Mouse (Mus musculus): Measurements from ENCODE around the gene Itga6. TPM values are rescaled to one million over a fixed set of nuclear protein-coding genes. Genes with fewer than 3 reads are reported as not detected.
A peak's percentile ranks its signal among the peaks of the same experiment; 100 is the strongest.

The Itga6 gene
- polyA plus RNA-seq, 1 experiment from 2014 or later: 22.3 TPM

- H3K27ac ChIP-seq (ENCODE audit: low read depth, low read length): no peak overlapping the region
- WGBS: 38% methylated on average over 5 of the region's 5 CpGs
Observed at GRCm38 (mm10) chr2:71779266-71779888, 34.0 kb downstream of the Itga6 start.

GRCm38 (mm10) chr2:71780016-71780415 lies 34.6 kb downstream of the Itga6 start:
- WGBS: 70% methylated on average over 6 of the region's 6 CpGs
- no peaks in the 10 kb centered on the region for H3K4me1 ChIP-seq (replicated peaks; ENCODE audit: control insufficient read depth, insufficient read depth, low read length)
- no peak overlapping the region for H3K4me2 ChIP-seq
- no peak overlapping the region for H3K4me3 ChIP-seq (ENCODE audit: low read depth, low read length)
- H3K9ac ChIP-seq (ENCODE audit: low read depth, low read length): no peak overlapping the region
- H3K27ac ChIP-seq (ENCODE audit: low read depth, low read length): no peak overlapping the region
- no peaks in the 10 kb centered on the region for H3K27me3 ChIP-seq (replicated peaks; ENCODE audit: control insufficient read depth, insufficient read depth, low read length)
- H3K9me3 ChIP-seq (ENCODE audit: control insufficient read depth, low read length): no peaks in the 10 kb centered on the region
- ATAC-seq (replicated peaks; ENCODE audit: low FRiP score) (no peak), DNase-seq (ENCODE audit: low spot score) (no peak)
- H3K36me3 ChIP-seq (ENCODE audit: control insufficient read depth, insufficient read depth, low read length): no peaks in the 10 kb centered on the region

More at GRCm38 (mm10) chr2:71779266-71779888, 34.0 kb downstream of the Itga6 start:
- Histone ChIP-seq H3K4me1 (replicated peaks; ENCODE audit: control insufficient read depth, insufficient read depth, low read length) (no peaks in the 10 kb centered on the region), H3K27me3 (replicated peaks; ENCODE audit: control insufficient read depth, insufficient read depth, low read length) (no peaks in the 10 kb centered on the region), H3K36me3 (ENCODE audit: control insufficient read depth, insufficient read depth, low read length) (no peaks in the 10 kb centered on the region), H3K4me2 (no peak overlapping the region), H3K4me3 (ENCODE audit: low read depth, low read length) (no peak overlapping the region), H3K9ac (ENCODE audit: low read depth, low read length) (no peak overlapping the region), H3K9me3 (ENCODE audit: control insufficient read depth, low read length) (no peaks in the 10 kb centered on the region)
- ATAC-seq (replicated peaks; ENCODE audit: low FRiP score) (0 out of 2 replicates have a peak, but pooled peaks have one; percentile 10), DNase-seq (ENCODE audit: low spot score) (no peak)

GRCm38 (mm10) chr2:71785260-71785659 lies 39.8 kb downstream of the Itga6 start:
- Histone ChIP-seq H3K4me1 (replicated peaks; ENCODE audit: control insufficient read depth, insufficient read depth, low read length) (peaks cover 6% of the 10 kb centered on the region; the same call in 1 of the 2 replicates), H3K4me3 (ENCODE audit: low read depth, low read length) (no peak overlapping the region), H3K4me2 (no peak overlapping the region), H3K9ac (ENCODE audit: low read depth, low read length) (no peak overlapping the region), H3K27me3 (replicated peaks; ENCODE audit: control insufficient read depth, insufficient read depth, low read length) (peaks cover 5% of the 10 kb centered on the region), H3K9me3 (ENCODE audit: control insufficient read depth, low read length) (no peaks in the 10 kb centered on the region), H3K36me3 (ENCODE audit: control insufficient read depth, insufficient read depth, low read length) (no peaks in the 10 kb centered on the region), H3K27ac (ENCODE audit: low read depth, low read length) (no peak overlapping the region)
- 67% methylated on average over 3 of the region's 3 CpGs for WGBS
- DNase-seq (ENCODE audit: low spot score): no peak
- no peak for ATAC-seq (replicated peaks; ENCODE audit: low FRiP score)

GRCm38 (mm10) chr2:71786060-71786459 lies 40.6 kb downstream of the Itga6 start:
- Histone ChIP-seq H3K27me3 (replicated peaks; ENCODE audit: control insufficient read depth, insufficient read depth, low read length) (peaks cover 5% of the 10 kb centered on the region), H3K27ac (ENCODE audit: low read depth, low read length) (no peak overlapping the region), H3K4me2 (peak overlapping the region; percentile 99), H3K9me3 (ENCODE audit: control insufficient read depth, low read length) (no peaks in the 10 kb centered on the region), H3K4me1 (replicated peaks; ENCODE audit: control insufficient read depth, insufficient read depth, low read length) (peaks cover 6% of the 10 kb centered on the region; the same call in 1 of the 2 replicates), H3K4me3 (ENCODE audit: low read depth, low read length) (peak overlapping the region; percentile 81; the same call in 1 of the 2 replicates), H3K9ac (ENCODE audit: low read depth, low read length) (no peak overlapping the region), H3K36me3 (ENCODE audit: control insufficient read depth, insufficient read depth, low read length) (no peaks in the 10 kb centered on the region)
- no peak for ATAC-seq (replicated peaks; ENCODE audit: low FRiP score)
- DNase-seq (ENCODE audit: low spot score): no peak
- 17% methylated on average over 5 of the region's 5 CpGs for WGBS

GRCm38 (mm10) chr2:71786591-71787155 lies 41.3 kb downstream of the Itga6 start:
- no peaks in the 10 kb centered on the region for H3K36me3 ChIP-seq (ENCODE audit: control insufficient read depth, insufficient read depth, low read length)
- peak overlapping the region; percentile 77 for H3K9ac ChIP-seq (ENCODE audit: low read depth, low read length)
- H3K4me2 ChIP-seq: peak overlapping the region; percentile 99
- H3K27me3 ChIP-seq (replicated peaks; ENCODE audit: control insufficient read depth, insufficient read depth, low read length): peaks cover 5% of the 10 kb centered on the region
- no peaks in the 10 kb centered on the region for H3K9me3 ChIP-seq (ENCODE audit: control insufficient read depth, low read length)
- DNase-seq (ENCODE audit: low spot score): peak; percentile 80
- H3K27ac ChIP-seq (ENCODE audit: low read depth, low read length): peak overlapping the region; percentile 42
- H3K4me3 ChIP-seq (ENCODE audit: low read depth, low read length): peak overlapping the region; percentile 81
- peak; percentile 86 for ATAC-seq (replicated peaks; ENCODE audit: low FRiP score)
- WGBS: under 1% methylated on average over 53 of the region's 61 CpGs
- H3K4me1 ChIP-seq (replicated peaks; ENCODE audit: control insufficient read depth, insufficient read depth, low read length): peaks cover 6% of the 10 kb centered on the region; the same call in 1 of the 2 replicates

GRCm38 (mm10) chr2:71787156-71787590 lies 41.8 kb downstream of the Itga6 start:
- no peaks in the 10 kb centered on the region for H3K36me3 ChIP-seq (ENCODE audit: control insufficient read depth, insufficient read depth, low read length)
- H3K9me3 ChIP-seq (ENCODE audit: control insufficient read depth, low read length): no peaks in the 10 kb centered on the region
- H3K9ac ChIP-seq (ENCODE audit: low read depth, low read length): peak overlapping the region; percentile 77
- under 1% methylated on average over 39 of the region's 40 CpGs for WGBS
- peaks cover 5% of the 10 kb centered on the region for H3K27me3 ChIP-seq (replicated peaks; ENCODE audit: control insufficient read depth, insufficient read depth, low read length)
- ATAC-seq (replicated peaks; ENCODE audit: low FRiP score) (peak; percentile 72), DNase-seq (ENCODE audit: low spot score) (no peak)
- H3K4me3 ChIP-seq (ENCODE audit: low read depth, low read length): peak overlapping the region; percentile 81
- peak overlapping the region; percentile 99 for H3K4me2 ChIP-seq
- peak overlapping the region; percentile 42 for H3K27ac ChIP-seq (ENCODE audit: low read depth, low read length)
- H3K4me1 ChIP-seq (replicated peaks; ENCODE audit: control insufficient read depth, insufficient read depth, low read length): peaks cover 6% of the 10 kb centered on the region; the same call in 1 of the 2 replicates

GRCm38 (mm10) chr2:71787591-71788460 lies 42.4 kb downstream of the Itga6 start:
- peaks cover 6% of the 10 kb centered on the region; the same call in 1 of the 2 replicates for H3K4me1 ChIP-seq (replicated peaks; ENCODE audit: control insufficient read depth, insufficient read depth, low read length)
- peak overlapping the region; percentile 77 for H3K9ac ChIP-seq (ENCODE audit: low read depth, low read length)
- peak overlapping the region; percentile 99 for H3K4me2 ChIP-seq
- H3K4me3 ChIP-seq (ENCODE audit: low read depth, low read length): peak overlapping the region; percentile 81
- peak; percentile 55 for DNase-seq (ENCODE audit: low spot score)
- no peak overlapping the region for H3K27ac ChIP-seq (ENCODE audit: low read depth, low read length)
- no peaks in the 10 kb centered on the region for H3K9me3 ChIP-seq (ENCODE audit: control insufficient read depth, low read length)
- H3K27me3 ChIP-seq (replicated peaks; ENCODE audit: control insufficient read depth, insufficient read depth, low read length): peaks cover 5% of the 10 kb centered on the region
- H3K36me3 ChIP-seq (ENCODE audit: control insufficient read depth, insufficient read depth, low read length): no peaks in the 10 kb centered on the region
- ATAC-seq (replicated peaks; ENCODE audit: low FRiP score): no peak
- 6% methylated on average over 32 of the region's 32 CpGs for WGBS

- Histone ChIP-seq H3K4me2 (no peak overlapping the region), H3K9me3 (ENCODE audit: control insufficient read depth, low read length) (no peaks in the 10 kb centered on the region), H3K4me1 (replicated peaks; ENCODE audit: control insufficient read depth, insufficient read depth, low read length) (peaks cover 9% of the 10 kb centered on the region; the same call in 1 of the 2 replicates), H3K9ac (ENCODE audit: low read depth, low read length) (no peak overlapping the region), H3K27me3 (replicated peaks; ENCODE audit: control insufficient read depth, insufficient read depth, low read length) (no peaks in the 10 kb centered on the region; the same call in none of the 2 replicates), H3K36me3 (ENCODE audit: control insufficient read depth, insufficient read depth, low read length) (no peaks in the 10 kb centered on the region), H3K4me3 (ENCODE audit: low read depth, low read length) (no peak overlapping the region), H3K27ac (ENCODE audit: low read depth, low read length) (no peak overlapping the region)
- 75% methylated on average over 5 of the region's 5 CpGs for WGBS
- DNase-seq (ENCODE audit: low spot score): no peak
- no peak for ATAC-seq (replicated peaks; ENCODE audit: low FRiP score)
Observed at GRCm38 (mm10) chr2:71790752-71791151, 45.3 kb downstream of the Itga6 start.

Data from liver, embryonic 11.5 days (tissue).